Mouse (Mus musculus): ENCODE data around the gene Ppard. TPM values are rescaled to one million over a fixed set of nuclear protein-coding genes. Genes with fewer than 3 reads are reported as not detected.

The Ppard gene
- total RNA-seq (2014; rRNA removed) = 7.7 and 10.1 TPM in 2 replicates
- 1.2 and 1.5 TPM in 2 replicates for polyA plus RNA-seq (2015; fragmentation: Nextera tagmentation; extraction: Ambion mirVana)

GRCm38 (mm10) chr17:28232475-28233060, at the start of gene Ppard:
TSS of gene Ppard (plus strand) at chr17:28232700.
- DNase-seq (ENCODE audit: low spot score) (peak; percentile 98), ATAC-seq (ENCODE audit: low FRiP score) (peak; percentile 93)
- Histone ChIP-seq H3K4me3 (ENCODE audit: low read depth, low read length) (peak within 1 kb of the TSS; percentile 66), H3K9me3 (ENCODE audit: low read length) (no peaks in the 10 kb centered on the region), H3K4me1 (ENCODE audit: insufficient read depth, low read length) (peaks cover 5% of the 10 kb centered on the region; the same call in 1 of the 2 replicates), H3K27me3 (ENCODE audit: insufficient read depth, low read length) (no peaks in the 10 kb centered on the region), H3K9ac (replicated peaks; ENCODE audit: low read length, poor library complexity, severe bottlenecking) (peak within 1 kb of the TSS; percentile 77), H3K27ac (ENCODE audit: low read depth, low read length) (peak within 1 kb of the TSS; percentile 51; the same call in 1 of the 2 replicates), H3K4me2 (ENCODE audit: low read depth, low read length, poor library complexity, severe bottlenecking) (peak within 1 kb of the TSS; percentile 95), H3K36me3 (ENCODE audit: insufficient read depth, low read length) (no peaks in the 10 kb centered on the region)
- under 1% methylated on average over 35 of the region's 57 CpGs for WGBS
- TF ChIP-seq CTCF (IDR thresholded peaks at IDR 0.05) = peak; percentile 99

GRCm38 (mm10) chr17:28184971-28185638, 47.4 kb upstream of the Ppard start:
- TF ChIP-seq CTCF (IDR thresholded peaks at IDR 0.05) = no peak
- Histone ChIP-seq H3K27me3 (ENCODE audit: insufficient read depth, low read length) (no peaks in the 10 kb centered on the region), H3K27ac (ENCODE audit: low read depth, low read length) (peak overlapping the region; percentile 18; the same call in 1 of the 2 replicates), H3K9ac (replicated peaks; ENCODE audit: low read length, poor library complexity, severe bottlenecking) (no peak overlapping the region), H3K4me1 (ENCODE audit: insufficient read depth, low read length) (no peaks in the 10 kb centered on the region), H3K4me2 (ENCODE audit: low read depth, low read length, poor library complexity, severe bottlenecking) (no peak overlapping the region), H3K9me3 (ENCODE audit: low read length) (no peaks in the 10 kb centered on the region), H3K36me3 (ENCODE audit: insufficient read depth, low read length) (peaks cover 8% of the 10 kb centered on the region), H3K4me3 (ENCODE audit: low read depth, low read length) (no peak overlapping the region)
- peak; percentile 33 for DNase-seq (ENCODE audit: low spot score)
- WGBS = 73% methylated on average over 7 of the region's 7 CpGs
- ATAC-seq (ENCODE audit: low FRiP score) = no peak

- Histone ChIP-seq H3K36me3 (ENCODE audit: insufficient read depth, low read length) (peaks cover 32% of the 10 kb centered on the region), H3K27me3 (ENCODE audit: insufficient read depth, low read length) (no peaks in the 10 kb centered on the region), H3K9ac (replicated peaks; ENCODE audit: low read length, poor library complexity, severe bottlenecking) (no peak overlapping the region), H3K4me3 (ENCODE audit: low read depth, low read length) (no peak overlapping the region), H3K4me1 (ENCODE audit: insufficient read depth, low read length) (no peaks in the 10 kb centered on the region), H3K4me2 (ENCODE audit: low read depth, low read length, poor library complexity, severe bottlenecking) (no peak overlapping the region), H3K27ac (ENCODE audit: low read depth, low read length) (no peak overlapping the region), H3K9me3 (ENCODE audit: low read length) (no peaks in the 10 kb centered on the region)
- 84% methylated on average over 5 of the region's 5 CpGs for WGBS
- ATAC-seq (ENCODE audit: low FRiP score) (no peak), DNase-seq (ENCODE audit: low spot score) (no peak)
- TF ChIP-seq CTCF (IDR thresholded peaks at IDR 0.05) = no peak
Measured at GRCm38 (mm10) chr17:28188313-28188712, 44.2 kb upstream of the Ppard start.

GRCm38 (mm10) chr17:28192754-28193153, 39.7 kb upstream of the Ppard start:
- 75% methylated on average over 1 of the region's 1 CpGs for WGBS

GRCm38 (mm10) chr17:28193559-28193958, 38.9 kb upstream of the Ppard start:
- no peaks in the 10 kb centered on the region for H3K4me1 ChIP-seq (ENCODE audit: insufficient read depth, low read length)
- no peak overlapping the region for H3K4me3 ChIP-seq (ENCODE audit: low read depth, low read length)
- H3K27me3 ChIP-seq (ENCODE audit: insufficient read depth, low read length) = no peaks in the 10 kb centered on the region
- H3K9me3 ChIP-seq (ENCODE audit: low read length) = no peaks in the 10 kb centered on the region
- no peak for TF ChIP-seq CTCF (IDR thresholded peaks at IDR 0.05)
- H3K4me2 ChIP-seq (ENCODE audit: low read depth, low read length, poor library complexity, severe bottlenecking) = no peak overlapping the region
- WGBS = 87% methylated on average over 3 of the region's 3 CpGs
- DNase-seq (ENCODE audit: low spot score) (no peak), ATAC-seq (ENCODE audit: low FRiP score) (no peak)
- H3K9ac ChIP-seq (replicated peaks; ENCODE audit: low read length, poor library complexity, severe bottlenecking) = no peak overlapping the region
- H3K27ac ChIP-seq (ENCODE audit: low read depth, low read length) = no peak overlapping the region
- peaks cover 72% of the 10 kb centered on the region for H3K36me3 ChIP-seq (ENCODE audit: insufficient read depth, low read length)

More at GRCm38 (mm10) chr17:28192754-28193153, 39.7 kb upstream of the Ppard start:
- Histone ChIP-seq H3K27me3 (ENCODE audit: insufficient read depth, low read length) (no peaks in the 10 kb centered on the region), H3K9me3 (ENCODE audit: low read length) (no peaks in the 10 kb centered on the region), H3K9ac (replicated peaks; ENCODE audit: low read length, poor library complexity, severe bottlenecking) (no peak overlapping the region), H3K4me3 (ENCODE audit: low read depth, low read length) (no peak overlapping the region), H3K4me1 (ENCODE audit: insufficient read depth, low read length) (no peaks in the 10 kb centered on the region), H3K36me3 (ENCODE audit: insufficient read depth, low read length) (peaks cover 65% of the 10 kb centered on the region), H3K27ac (ENCODE audit: low read depth, low read length) (no peak overlapping the region), H3K4me2 (ENCODE audit: low read depth, low read length, poor library complexity, severe bottlenecking) (no peak overlapping the region)
- DNase-seq (ENCODE audit: low spot score) = no peak
- no peak for ATAC-seq (ENCODE audit: low FRiP score)
- TF ChIP-seq CTCF (IDR thresholded peaks at IDR 0.05) = no peak

GRCm38 (mm10) chr17:28195033-28195432, 37.5 kb upstream of the Ppard start:
- Histone ChIP-seq H3K36me3 (ENCODE audit: insufficient read depth, low read length) (peaks cover 77% of the 10 kb centered on the region), H3K4me3 (ENCODE audit: low read depth, low read length) (no peak overlapping the region), H3K4me1 (ENCODE audit: insufficient read depth, low read length) (no peaks in the 10 kb centered on the region), H3K9ac (replicated peaks; ENCODE audit: low read length, poor library complexity, severe bottlenecking) (no peak overlapping the region), H3K9me3 (ENCODE audit: low read length) (no peaks in the 10 kb centered on the region), H3K27ac (ENCODE audit: low read depth, low read length) (no peak overlapping the region), H3K4me2 (ENCODE audit: low read depth, low read length, poor library complexity, severe bottlenecking) (no peak overlapping the region), H3K27me3 (ENCODE audit: insufficient read depth, low read length) (no peaks in the 10 kb centered on the region)
- 96% methylated on average over 10 of the region's 10 CpGs for WGBS
- ATAC-seq (ENCODE audit: low FRiP score) (no peak), DNase-seq (ENCODE audit: low spot score) (no peak)
- TF ChIP-seq CTCF (IDR thresholded peaks at IDR 0.05) = no peak

Measured in midbrain, postnatal 0 days (tissue).